Mouse (Mus musculus) bone marrow macrophage, adult 2 months (primary cell): Measurements from ENCODE around the gene Diaph3.

Experiments used
- CTCF ChIP-seq: IDR thresholded peaks from 2 replicates; pipeline ENCODE4 v1.5.1; 2012; ENCODE audit warnings: low read depth, mild to moderate bottlenecking, low read length, moderate library complexity
- POLR2A ChIP-seq: IDR thresholded peaks from 2 replicates; pipeline ENCODE4 v1.6.1; 2012; ENCODE audit warnings: mild to moderate bottlenecking, low read depth, low read length, borderline replicate concordance

- no peak for TF ChIP-seq CTCF
- no peak for TF ChIP-seq POLR2A
Observed at GRCm38 (mm10) chr14:86633799-86634198, 507.2 kb downstream of the Diaph3 start.
